Mouse (Mus musculus): Measurements from ENCODE around the gene Scyl2. TPM values are rescaled to one million over a fixed set of nuclear protein-coding genes. Genes with fewer than 3 reads are reported as not detected.
A peak's percentile ranks its signal among the peaks of the same experiment; 100 is the strongest.
"Not testable (repeated sequence)": the region's sequence is repeated elsewhere in the genome, so short reads cannot be mapped to it uniquely, and the experiment has no call there.

Scyl2 gene
- polyA plus RNA-seq, 1 experiment from 2014 or later: 9.8 TPM

- Histone ChIP-seq H3K27me3 (replicated peaks; ENCODE audit: control insufficient read depth, insufficient read depth, low read length) (no peaks in the 10 kb centered on the region), H3K4me1 (replicated peaks; ENCODE audit: control insufficient read depth, insufficient read depth, low read length) (no peaks in the 10 kb centered on the region), H3K4me2 (ENCODE audit: low read length) (no peak overlapping the region), H3K27ac (ENCODE audit: low read length) (no peak overlapping the region), H3K9ac (replicated peaks; ENCODE audit: low read depth, low read length) (no peak overlapping the region), H3K4me3 (replicated peaks; ENCODE audit: low read length) (no peak overlapping the region), H3K9me3 (ENCODE audit: control insufficient read depth, low read length) (no peaks in the 10 kb centered on the region), H3K36me3 (ENCODE audit: control insufficient read depth, insufficient read depth) (peaks cover 14% of the 10 kb centered on the region; the same call in 1 of the 2 replicates)
- 33% methylated on average over 10 of the region's 10 CpGs for WGBS
- 0 out of 2 replicates have a peak, but pooled peaks have one; percentile 36 for ATAC-seq
Measured at GRCm38 (mm10) chr10:89708720-89709119, 22.6 kb upstream of the Scyl2 start.

- Histone ChIP-seq H3K27ac (ENCODE audit: low read length) (no peak overlapping the region), H3K9ac (replicated peaks; ENCODE audit: low read depth, low read length) (no peak overlapping the region), H3K4me2 (ENCODE audit: low read length) (no peak overlapping the region), H3K9me3 (ENCODE audit: control insufficient read depth, low read length) (no peaks in the 10 kb centered on the region), H3K4me1 (replicated peaks; ENCODE audit: control insufficient read depth, insufficient read depth, low read length) (no peaks in the 10 kb centered on the region), H3K36me3 (ENCODE audit: control insufficient read depth, insufficient read depth) (peaks cover 8% of the 10 kb centered on the region; the same call in 1 of the 2 replicates), H3K4me3 (replicated peaks; ENCODE audit: low read length) (no peak overlapping the region), H3K27me3 (replicated peaks; ENCODE audit: control insufficient read depth, insufficient read depth, low read length) (no peaks in the 10 kb centered on the region)
- ATAC-seq: no peak
- WGBS: 85% methylated on average over 3 of the region's 3 CpGs
Measured at GRCm38 (mm10) chr10:89707397-89707796, 21.3 kb upstream of the Scyl2 start.

- Histone ChIP-seq H3K27ac (ENCODE audit: low read length) (no peak overlapping the region), H3K27me3 (replicated peaks; ENCODE audit: control insufficient read depth, insufficient read depth, low read length) (no peaks in the 10 kb centered on the region), H3K9ac (replicated peaks; ENCODE audit: low read depth, low read length) (no peak overlapping the region), H3K4me1 (replicated peaks; ENCODE audit: control insufficient read depth, insufficient read depth, low read length) (no peaks in the 10 kb centered on the region), H3K4me2 (ENCODE audit: low read length) (no peak overlapping the region), H3K9me3 (ENCODE audit: control insufficient read depth, low read length) (no peaks in the 10 kb centered on the region), H3K4me3 (replicated peaks; ENCODE audit: low read length) (no peak overlapping the region), H3K36me3 (ENCODE audit: control insufficient read depth, insufficient read depth) (no peaks in the 10 kb centered on the region)
- 60% methylated on average over 5 of the region's 5 CpGs for WGBS
- no peak for ATAC-seq
Measured at GRCm38 (mm10) chr10:89703042-89703441, 17.0 kb upstream of the Scyl2 start.

- Histone ChIP-seq H3K4me2 (ENCODE audit: low read length) (no peak overlapping the region), H3K9ac (replicated peaks; ENCODE audit: low read depth, low read length) (no peak overlapping the region), H3K36me3 (ENCODE audit: control insufficient read depth, insufficient read depth) (no peaks in the 10 kb centered on the region), H3K4me3 (replicated peaks; ENCODE audit: low read length) (no peak overlapping the region), H3K27me3 (replicated peaks; ENCODE audit: control insufficient read depth, insufficient read depth, low read length) (no peaks in the 10 kb centered on the region), H3K9me3 (ENCODE audit: control insufficient read depth, low read length) (no peaks in the 10 kb centered on the region), H3K27ac (ENCODE audit: low read length) (no peak overlapping the region), H3K4me1 (replicated peaks; ENCODE audit: control insufficient read depth, insufficient read depth, low read length) (no peaks in the 10 kb centered on the region)
- ATAC-seq: no peak
- WGBS: 93% methylated on average over 3 of the region's 3 CpGs
Measured at GRCm38 (mm10) chr10:89697956-89698355, 11.9 kb upstream of the Scyl2 start.

GRCm38 (mm10) chr10:89696270-89696669 is 10.2 kb upstream of the Scyl2 start:
- H3K4me2 ChIP-seq (ENCODE audit: low read length); ATAC-seq; H3K9me3 ChIP-seq (ENCODE audit: control insufficient read depth, low read length); H3K4me1 ChIP-seq (replicated peaks; ENCODE audit: control insufficient read depth, insufficient read depth, low read length); H3K27ac ChIP-seq (ENCODE audit: low read length); H3K27me3 ChIP-seq (replicated peaks; ENCODE audit: control insufficient read depth, insufficient read depth, low read length); H3K9ac ChIP-seq (replicated peaks; ENCODE audit: low read depth, low read length); H3K4me3 ChIP-seq (replicated peaks; ENCODE audit: low read length); H3K36me3 ChIP-seq (ENCODE audit: control insufficient read depth, insufficient read depth): not testable (repeated sequence)
- WGBS: 77% methylated on average over 2 of the region's 2 CpGs

GRCm38 (mm10) chr10:89695194-89695911 is 9.3 kb upstream of the Scyl2 start:
- H3K9me3 ChIP-seq (ENCODE audit: control insufficient read depth, low read length): no peaks in the 10 kb centered on the region
- WGBS: 80% methylated on average over 20 of the region's 20 CpGs
- H3K36me3 ChIP-seq (ENCODE audit: control insufficient read depth, insufficient read depth): no peaks in the 10 kb centered on the region
- H3K27ac ChIP-seq (ENCODE audit: low read length): no peak overlapping the region
- no peak overlapping the region for H3K9ac ChIP-seq (replicated peaks; ENCODE audit: low read depth, low read length)
- H3K4me2 ChIP-seq (ENCODE audit: low read length): no peak overlapping the region
- ATAC-seq: no peak
- no peak overlapping the region for H3K4me3 ChIP-seq (replicated peaks; ENCODE audit: low read length)
- H3K4me1 ChIP-seq (replicated peaks; ENCODE audit: control insufficient read depth, insufficient read depth, low read length): no peaks in the 10 kb centered on the region
- no peaks in the 10 kb centered on the region for H3K27me3 ChIP-seq (replicated peaks; ENCODE audit: control insufficient read depth, insufficient read depth, low read length)

- Histone ChIP-seq H3K9me3 (ENCODE audit: control insufficient read depth, low read length) (no peaks in the 10 kb centered on the region), H3K27me3 (replicated peaks; ENCODE audit: control insufficient read depth, insufficient read depth, low read length) (no peaks in the 10 kb centered on the region), H3K4me3 (replicated peaks; ENCODE audit: low read length) (no peak overlapping the region), H3K27ac (ENCODE audit: low read length) (no peak overlapping the region), H3K36me3 (ENCODE audit: control insufficient read depth, insufficient read depth) (no peaks in the 10 kb centered on the region), H3K9ac (replicated peaks; ENCODE audit: low read depth, low read length) (no peak overlapping the region), H3K4me2 (ENCODE audit: low read length) (no peak overlapping the region), H3K4me1 (replicated peaks; ENCODE audit: control insufficient read depth, insufficient read depth, low read length) (peaks cover 10% of the 10 kb centered on the region)
- no peak for ATAC-seq
- WGBS: 72% methylated on average over 8 of the region's 8 CpGs
Measured at GRCm38 (mm10) chr10:89690021-89690420, 3.9 kb upstream of the Scyl2 start.

- H3K4me3 ChIP-seq (replicated peaks; ENCODE audit: low read length): no peak overlapping the region
- H3K4me1 ChIP-seq (replicated peaks; ENCODE audit: control insufficient read depth, insufficient read depth, low read length): peaks cover 19% of the 10 kb centered on the region
- no peaks in the 10 kb centered on the region for H3K27me3 ChIP-seq (replicated peaks; ENCODE audit: control insufficient read depth, insufficient read depth, low read length)
- no peak overlapping the region for H3K27ac ChIP-seq (ENCODE audit: low read length)
- 77% methylated on average over 2 of the region's 2 CpGs for WGBS
- no peak overlapping the region for H3K9ac ChIP-seq (replicated peaks; ENCODE audit: low read depth, low read length)
- no peaks in the 10 kb centered on the region for H3K36me3 ChIP-seq (ENCODE audit: control insufficient read depth, insufficient read depth)
- ATAC-seq: no peak
- H3K4me2 ChIP-seq (ENCODE audit: low read length): no peak overlapping the region
- H3K9me3 ChIP-seq (ENCODE audit: control insufficient read depth, low read length): no peaks in the 10 kb centered on the region
Measured at GRCm38 (mm10) chr10:89687455-89687854, 1.4 kb upstream of the Scyl2 start.

GRCm38 (mm10) chr10:89685391-89686138 is 520 bp downstream of the Scyl2 start:
- H3K4me2 ChIP-seq (ENCODE audit: low read length): peak overlapping the region; percentile 74
- WGBS: under 1% methylated on average over 48 of the region's 51 CpGs
- no peaks in the 10 kb centered on the region for H3K9me3 ChIP-seq (ENCODE audit: control insufficient read depth, low read length)
- peak overlapping the region; percentile 98 for H3K4me3 ChIP-seq (replicated peaks; ENCODE audit: low read length)
- no peaks in the 10 kb centered on the region for H3K27me3 ChIP-seq (replicated peaks; ENCODE audit: control insufficient read depth, insufficient read depth, low read length)
- peak; percentile 57 for ATAC-seq
- peak overlapping the region; percentile 98 for H3K9ac ChIP-seq (replicated peaks; ENCODE audit: low read depth, low read length)
- peak overlapping the region; percentile 75 for H3K27ac ChIP-seq (ENCODE audit: low read length)
- peaks cover 19% of the 10 kb centered on the region for H3K4me1 ChIP-seq (replicated peaks; ENCODE audit: control insufficient read depth, insufficient read depth, low read length)
- H3K36me3 ChIP-seq (ENCODE audit: control insufficient read depth, insufficient read depth): no peaks in the 10 kb centered on the region

Data from forebrain, embryonic 16.5 days (tissue).